Mouse (Mus musculus): ENCODE measurements around the gene Klf7.

- TF ChIP-seq MAFK (IDR thresholded peaks at IDR 0.05; ENCODE audit: insufficient read depth, low read depth, low read length), result no peak
- no peak for TF ChIP-seq CHD2 (IDR thresholded peaks at IDR 0.05; ENCODE audit: low read depth, low read length)
- no peak for TF ChIP-seq HCFC1 (IDR thresholded peaks at IDR 0.05; ENCODE audit: borderline replicate concordance, insufficient read depth, low read length)
- no peak for TF ChIP-seq ZNF384 (IDR thresholded peaks at IDR 0.05; ENCODE audit: low read depth, low read length)
These were observed 86.8 kb downstream of the Klf7 start for GRCm38 (mm10) chr1:64035087-64035791.

Data from ES-E14 (cell line).